Mouse (Mus musculus): Measurements from ENCODE around the gene Hrasls. TPM values are rescaled to one million over a fixed set of nuclear protein-coding genes. Genes with fewer than 3 reads are reported as not detected.

Hrasls gene
- polyA plus RNA-seq, 1 experiment = 731 TPM

- no peaks in the 10 kb centered on the region for H3K4me1 ChIP-seq (ENCODE audit: control insufficient read depth, insufficient read depth, low read length)
- TF ChIP-seq CTCF (IDR thresholded peaks at IDR 0.05; ENCODE audit: control insufficient read depth, insufficient read depth, insufficient replicate concordance, low read depth, low read length) (no peak), POLR2A (IDR thresholded peaks at IDR 0.05; ENCODE audit: control insufficient read depth, low read depth, low read length) (no peak)
- no peaks in the 10 kb centered on the region for H3K36me3 ChIP-seq (ENCODE audit: control insufficient read depth, insufficient read depth, low read length)
- no peaks in the 10 kb centered on the region for H3K27me3 ChIP-seq (ENCODE audit: control insufficient read depth, insufficient read depth, low read length)
- no peak overlapping the region for H3K4me3 ChIP-seq (ENCODE audit: control insufficient read depth, low read depth, low read length)
- no peak overlapping the region for H3K27ac ChIP-seq (ENCODE audit: control insufficient read depth, insufficient read depth, low read depth, low read length)
Observed at GRCm38 (mm10) chr16:29193981-29194380, 15.5 kb upstream of the Hrasls start.

- no peaks in the 10 kb centered on the region for H3K36me3 ChIP-seq (ENCODE audit: control insufficient read depth, insufficient read depth, low read length)
- no peak overlapping the region for H3K4me3 ChIP-seq (ENCODE audit: control insufficient read depth, low read depth, low read length)
- no peaks in the 10 kb centered on the region for H3K27me3 ChIP-seq (ENCODE audit: control insufficient read depth, insufficient read depth, low read length)
- H3K4me1 ChIP-seq (ENCODE audit: control insufficient read depth, insufficient read depth, low read length) = no peaks in the 10 kb centered on the region
- TF ChIP-seq CTCF (IDR thresholded peaks at IDR 0.05; ENCODE audit: control insufficient read depth, insufficient read depth, insufficient replicate concordance, low read depth, low read length) (no peak), POLR2A (IDR thresholded peaks at IDR 0.05; ENCODE audit: control insufficient read depth, low read depth, low read length) (no peak)
- no peak overlapping the region for H3K27ac ChIP-seq (ENCODE audit: control insufficient read depth, insufficient read depth, low read depth, low read length)
Observed at GRCm38 (mm10) chr16:29195156-29195555, 14.3 kb upstream of the Hrasls start.

GRCm38 (mm10) chr16:29198461-29198860, 11.0 kb upstream of the Hrasls start:
- H3K27me3 ChIP-seq (ENCODE audit: control insufficient read depth, insufficient read depth, low read length) = no peaks in the 10 kb centered on the region
- TF ChIP-seq POLR2A (IDR thresholded peaks at IDR 0.05; ENCODE audit: control insufficient read depth, low read depth, low read length) (no peak), CTCF (IDR thresholded peaks at IDR 0.05; ENCODE audit: control insufficient read depth, insufficient read depth, insufficient replicate concordance, low read depth, low read length) (no peak)

GRCm38 (mm10) chr16:29201146-29201545, 8.3 kb upstream of the Hrasls start:
- H3K27ac ChIP-seq (ENCODE audit: control insufficient read depth, insufficient read depth, low read depth, low read length) = no peak overlapping the region
- TF ChIP-seq POLR2A (IDR thresholded peaks at IDR 0.05; ENCODE audit: control insufficient read depth, low read depth, low read length) (no peak), CTCF (IDR thresholded peaks at IDR 0.05; ENCODE audit: control insufficient read depth, insufficient read depth, insufficient replicate concordance, low read depth, low read length) (no peak)
- no peaks in the 10 kb centered on the region for H3K4me1 ChIP-seq (ENCODE audit: control insufficient read depth, insufficient read depth, low read length)
- H3K27me3 ChIP-seq (ENCODE audit: control insufficient read depth, insufficient read depth, low read length) = no peaks in the 10 kb centered on the region
- no peak overlapping the region for H3K4me3 ChIP-seq (ENCODE audit: control insufficient read depth, low read depth, low read length)
- no peaks in the 10 kb centered on the region for H3K36me3 ChIP-seq (ENCODE audit: control insufficient read depth, insufficient read depth, low read length)

More at GRCm38 (mm10) chr16:29198461-29198860, 11.0 kb upstream of the Hrasls start:
- Histone ChIP-seq H3K4me1 (ENCODE audit: control insufficient read depth, insufficient read depth, low read length) (no peaks in the 10 kb centered on the region), H3K36me3 (ENCODE audit: control insufficient read depth, insufficient read depth, low read length) (no peaks in the 10 kb centered on the region), H3K27ac (ENCODE audit: control insufficient read depth, insufficient read depth, low read depth, low read length) (no peak overlapping the region), H3K4me3 (ENCODE audit: control insufficient read depth, low read depth, low read length) (no peak overlapping the region)

- Histone ChIP-seq H3K27me3 (ENCODE audit: control insufficient read depth, insufficient read depth, low read length) (no peaks in the 10 kb centered on the region), H3K27ac (ENCODE audit: control insufficient read depth, insufficient read depth, low read depth, low read length) (no peak overlapping the region), H3K4me1 (ENCODE audit: control insufficient read depth, insufficient read depth, low read length) (peaks cover 3% of the 10 kb centered on the region), H3K4me3 (ENCODE audit: control insufficient read depth, low read depth, low read length) (no peak overlapping the region), H3K36me3 (ENCODE audit: control insufficient read depth, insufficient read depth, low read length) (no peaks in the 10 kb centered on the region)
- TF ChIP-seq POLR2A (IDR thresholded peaks at IDR 0.05; ENCODE audit: control insufficient read depth, low read depth, low read length) = no peak
- no peak for TF ChIP-seq CTCF (IDR thresholded peaks at IDR 0.05; ENCODE audit: control insufficient read depth, insufficient read depth, insufficient replicate concordance, low read depth, low read length)
Observed at GRCm38 (mm10) chr16:29204875-29205274, 4.6 kb upstream of the Hrasls start.

GRCm38 (mm10) chr16:29205581-29205980, 3.9 kb upstream of the Hrasls start:
- H3K4me1 ChIP-seq (ENCODE audit: control insufficient read depth, insufficient read depth, low read length) = peaks cover 6% of the 10 kb centered on the region
- no peaks in the 10 kb centered on the region for H3K27me3 ChIP-seq (ENCODE audit: control insufficient read depth, insufficient read depth, low read length)
- no peak overlapping the region for H3K4me3 ChIP-seq (ENCODE audit: control insufficient read depth, low read depth, low read length)
- no peaks in the 10 kb centered on the region for H3K36me3 ChIP-seq (ENCODE audit: control insufficient read depth, insufficient read depth, low read length)
- H3K27ac ChIP-seq (ENCODE audit: control insufficient read depth, insufficient read depth, low read depth, low read length) = no peak overlapping the region
- TF ChIP-seq CTCF (IDR thresholded peaks at IDR 0.05; ENCODE audit: control insufficient read depth, insufficient read depth, insufficient replicate concordance, low read depth, low read length) = no peak
- no peak for TF ChIP-seq POLR2A (IDR thresholded peaks at IDR 0.05; ENCODE audit: control insufficient read depth, low read depth, low read length)

- no peaks in the 10 kb centered on the region for H3K36me3 ChIP-seq (ENCODE audit: control insufficient read depth, insufficient read depth, low read length)
- H3K27ac ChIP-seq (ENCODE audit: control insufficient read depth, insufficient read depth, low read depth, low read length) = no peak overlapping the region
- no peak for TF ChIP-seq POLR2A (IDR thresholded peaks at IDR 0.05; ENCODE audit: control insufficient read depth, low read depth, low read length)
- no peak for TF ChIP-seq CTCF (IDR thresholded peaks at IDR 0.05; ENCODE audit: control insufficient read depth, insufficient read depth, insufficient replicate concordance, low read depth, low read length)
- peaks cover 6% of the 10 kb centered on the region for H3K4me1 ChIP-seq (ENCODE audit: control insufficient read depth, insufficient read depth, low read length)
- H3K27me3 ChIP-seq (ENCODE audit: control insufficient read depth, insufficient read depth, low read length) = no peaks in the 10 kb centered on the region
- no peak overlapping the region for H3K4me3 ChIP-seq (ENCODE audit: control insufficient read depth, low read depth, low read length)
Observed at GRCm38 (mm10) chr16:29208841-29209240, 654 bp upstream of the Hrasls start.
